Mouse (Mus musculus): ENCODE measurements around the gene Zfp36l2. TPM values are rescaled to one million over a fixed set of nuclear protein-coding genes. Genes with fewer than 3 reads are reported as not detected.
A peak's percentile ranks its signal among the peaks of the same experiment; 100 is the strongest.

The Zfp36l2 gene
- total RNA-seq, 1 experiment from 2014 or later, result 276 TPM

DNA sequence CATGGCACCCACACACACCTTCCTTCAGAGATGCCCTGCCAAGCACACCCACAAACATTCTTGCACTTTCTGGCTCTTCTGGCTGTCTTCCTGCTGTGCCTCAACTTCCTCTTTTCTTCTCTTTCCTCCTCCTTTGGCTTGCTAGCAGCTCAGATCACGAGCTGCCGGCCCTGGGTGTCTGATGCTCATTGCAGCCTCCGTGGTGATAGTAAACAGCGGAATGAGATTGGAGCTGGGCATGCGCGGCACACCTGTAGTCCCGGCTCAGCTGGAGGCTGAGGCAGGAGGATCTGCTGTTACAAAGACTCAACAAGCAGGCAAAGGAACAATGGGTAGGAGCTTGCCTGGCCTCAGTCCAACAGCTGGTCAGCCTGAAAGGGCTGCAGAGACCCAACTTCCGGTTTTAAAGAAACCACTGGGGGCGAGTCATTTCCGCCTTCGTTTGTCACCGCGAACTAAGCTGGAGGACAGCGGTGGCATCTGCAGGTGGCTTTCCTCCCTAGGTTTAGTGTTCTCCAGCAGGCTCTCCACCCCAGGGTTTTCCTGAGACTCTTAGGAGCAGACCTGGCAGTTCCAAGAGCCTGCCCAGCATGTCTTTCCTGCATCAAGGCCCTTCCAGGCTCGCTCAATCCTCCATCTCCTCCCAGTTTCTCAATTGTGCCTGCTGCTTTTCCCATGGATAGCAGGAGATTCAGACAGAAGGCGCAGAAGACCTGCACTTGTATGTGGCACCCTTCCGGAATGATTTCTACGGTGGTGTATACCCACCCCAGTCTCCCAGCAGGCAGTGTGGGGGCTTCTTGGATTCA lies 6.0 kb downstream of the Zfp36l2 start:
- peak; percentile 45 for ATAC-seq (ENCODE audit: extremely low read depth, insufficient number of reproducible peaks, low FRiP score, poor library complexity, severe bottlenecking)

DNA sequence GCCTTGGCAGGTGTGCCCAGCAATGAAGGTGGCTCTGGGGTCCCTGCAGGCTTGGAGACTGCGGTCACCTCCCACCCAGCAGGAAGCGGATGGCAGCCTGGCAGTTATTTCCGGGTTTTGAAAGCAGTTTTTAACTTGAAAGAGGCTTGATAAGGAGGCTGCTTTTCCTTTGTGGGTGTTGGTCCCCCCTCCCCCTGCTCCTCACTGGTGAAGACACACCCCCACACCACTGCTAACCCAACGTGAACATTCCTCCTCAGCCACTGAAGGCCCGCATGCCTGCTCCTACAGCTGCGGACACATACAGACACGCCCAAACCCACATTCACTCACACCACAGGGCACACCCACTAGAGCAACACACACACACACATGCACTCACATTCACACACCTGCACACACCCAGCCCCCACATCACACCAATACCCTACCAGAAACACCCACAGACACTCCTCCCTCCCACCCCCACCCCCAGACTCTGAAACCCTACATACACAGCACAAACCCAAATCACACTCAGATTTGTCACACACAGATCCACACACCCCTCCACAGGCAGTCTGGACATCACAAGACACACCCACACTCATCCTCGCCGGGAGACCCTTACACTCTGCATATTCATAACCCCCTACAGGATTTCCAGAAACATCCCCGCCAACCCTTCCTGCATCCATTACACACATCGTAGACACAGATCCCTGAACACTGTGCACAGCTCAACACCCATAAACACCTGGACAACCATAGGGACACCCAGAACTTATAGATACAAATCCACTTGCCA lies 6.8 kb downstream of the Zfp36l2 start:
- ATAC-seq (ENCODE audit: extremely low read depth, insufficient number of reproducible peaks, low FRiP score, poor library complexity, severe bottlenecking), result peak; percentile 56

DNA sequence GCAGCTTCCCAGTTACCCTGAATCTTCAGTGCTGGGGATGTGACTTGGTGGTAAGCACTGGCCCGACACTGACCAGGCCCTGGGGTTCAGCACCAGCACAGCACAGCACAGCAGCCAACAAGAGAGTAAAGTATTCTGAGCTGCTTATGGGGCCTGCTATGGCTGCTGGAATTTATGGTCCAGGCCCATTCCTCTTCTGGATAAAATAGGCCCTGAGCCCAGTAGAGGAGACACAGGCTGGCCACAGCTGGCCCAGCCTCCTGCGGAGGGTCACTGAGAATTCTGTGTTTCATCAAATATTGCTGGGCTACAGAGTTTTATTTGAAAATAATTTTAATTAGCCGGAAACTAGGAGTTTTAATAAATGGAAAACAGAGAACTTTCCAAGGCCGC lies 7.8 kb downstream of the Zfp36l2 start:
- no peak for ATAC-seq (ENCODE audit: extremely low read depth, insufficient number of reproducible peaks, low FRiP score, poor library complexity, severe bottlenecking)

- ATAC-seq (ENCODE audit: extremely low read depth, insufficient number of reproducible peaks, low FRiP score, poor library complexity, severe bottlenecking), result no peak
Observed at GRCm38 (mm10) chr17:84179026-84179972, 8.4 kb downstream of the Zfp36l2 start.

DNA sequence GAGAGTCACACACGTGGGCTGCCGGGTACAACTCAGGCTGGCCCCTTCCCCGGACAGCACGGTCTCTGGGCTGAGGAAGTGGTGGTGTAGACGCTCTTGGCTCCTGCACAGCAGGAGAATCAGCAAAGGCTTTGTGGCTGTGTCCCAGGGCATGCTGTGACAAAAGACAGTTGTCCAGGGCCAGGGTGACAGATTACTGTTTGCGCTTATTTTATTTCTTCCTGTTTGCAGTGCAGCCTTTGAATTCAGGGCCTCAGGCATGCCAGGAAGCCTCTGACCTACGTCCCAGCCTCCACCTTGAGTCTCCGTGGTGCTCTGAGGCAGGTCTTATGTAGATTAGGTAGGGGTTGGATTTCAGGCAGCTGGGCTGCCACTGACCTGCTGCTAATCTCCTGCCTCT lies 10.3 kb downstream of the Zfp36l2 start:
- ATAC-seq (ENCODE audit: extremely low read depth, insufficient number of reproducible peaks, low FRiP score, poor library complexity, severe bottlenecking), result no peak

DNA sequence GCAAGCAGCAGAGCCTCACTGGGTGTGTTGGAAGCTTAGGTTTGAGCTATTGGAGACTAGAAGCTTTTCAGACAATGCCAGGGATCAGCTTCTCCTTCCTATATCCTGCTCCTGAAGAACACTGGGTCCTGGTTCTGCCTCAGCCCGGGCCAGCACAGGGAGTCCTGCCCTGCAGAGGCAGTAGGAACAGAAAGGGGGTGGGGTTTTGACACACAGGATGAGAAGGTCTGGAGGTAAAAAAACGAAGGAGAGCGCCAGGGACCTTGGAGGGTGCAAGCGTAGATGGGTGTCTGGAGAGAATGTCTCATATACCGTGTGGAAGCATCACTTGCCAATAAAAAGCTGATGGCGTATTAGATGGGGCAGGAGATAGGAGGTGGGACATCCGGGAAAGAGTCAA lies 11.3 kb downstream of the Zfp36l2 start:
- no peak for ATAC-seq (ENCODE audit: extremely low read depth, insufficient number of reproducible peaks, low FRiP score, poor library complexity, severe bottlenecking)

DNA sequence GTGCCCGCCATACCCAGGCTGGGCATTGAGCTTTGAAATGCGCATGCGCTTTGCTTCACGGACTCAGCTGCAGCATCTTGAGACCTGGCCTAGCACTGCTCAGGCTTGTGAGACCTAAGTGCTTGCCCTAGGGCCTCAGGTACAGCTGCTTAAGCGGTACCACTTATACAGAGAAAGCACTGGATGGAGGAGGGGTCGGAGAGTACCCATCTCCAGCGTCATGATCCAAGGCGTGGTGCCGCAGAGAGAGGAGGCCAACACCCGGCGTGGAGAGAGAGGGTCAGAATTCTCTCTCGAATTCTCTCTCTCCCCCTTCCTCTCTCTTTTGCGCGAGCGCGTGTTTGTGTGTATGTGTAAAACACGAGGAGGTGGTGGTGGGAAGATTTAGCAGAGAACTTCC lies 12.6 kb downstream of the Zfp36l2 start:
- no peak for ATAC-seq (ENCODE audit: extremely low read depth, insufficient number of reproducible peaks, low FRiP score, poor library complexity, severe bottlenecking)

GRCm38 (mm10) chr17:84167377-84167776 lies 20.4 kb downstream of the Zfp36l2 start:
- peak; percentile 74 for ATAC-seq (ENCODE audit: extremely low read depth, insufficient number of reproducible peaks, low FRiP score, poor library complexity, severe bottlenecking)

DNA sequence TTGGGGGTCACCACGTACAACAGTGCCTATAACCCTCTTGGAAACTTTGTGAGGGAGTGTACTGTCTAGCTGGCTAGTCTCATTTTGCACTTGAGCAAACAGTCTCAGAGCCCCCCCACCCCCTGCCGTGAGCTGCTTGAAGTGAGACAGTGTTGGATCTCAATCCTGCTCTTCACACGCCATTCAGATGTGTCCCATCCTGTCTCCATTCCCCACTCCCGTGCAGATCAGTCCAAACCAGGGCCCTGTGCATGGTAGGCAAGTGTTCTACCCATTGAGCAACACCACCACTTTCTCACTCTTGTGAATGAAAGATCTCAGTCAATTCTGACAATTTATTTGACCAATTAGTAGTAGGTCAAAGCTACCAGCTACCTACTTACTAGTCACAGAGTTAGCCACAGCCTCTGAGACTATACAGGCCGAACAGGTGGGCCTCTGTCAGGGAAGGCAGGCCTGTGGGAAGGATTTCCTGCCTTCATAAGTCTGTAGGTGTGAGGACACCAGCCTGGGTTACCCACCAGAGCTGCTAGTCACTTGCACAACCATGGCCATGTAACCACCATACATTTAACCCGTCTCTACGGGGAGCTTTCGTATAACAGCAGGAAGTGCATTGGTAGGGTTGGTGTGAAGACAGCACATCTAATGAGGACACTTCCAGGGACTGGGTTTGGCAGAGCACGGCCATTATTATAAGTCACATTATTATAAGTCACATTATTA lies 21.4 kb downstream of the Zfp36l2 start:
- no peak for ATAC-seq (ENCODE audit: extremely low read depth, insufficient number of reproducible peaks, low FRiP score, poor library complexity, severe bottlenecking)

- ATAC-seq (ENCODE audit: extremely low read depth, insufficient number of reproducible peaks, low FRiP score, poor library complexity, severe bottlenecking), result no peak
Observed at GRCm38 (mm10) chr17:84165735-84166134, 22.0 kb downstream of the Zfp36l2 start.

DNA sequence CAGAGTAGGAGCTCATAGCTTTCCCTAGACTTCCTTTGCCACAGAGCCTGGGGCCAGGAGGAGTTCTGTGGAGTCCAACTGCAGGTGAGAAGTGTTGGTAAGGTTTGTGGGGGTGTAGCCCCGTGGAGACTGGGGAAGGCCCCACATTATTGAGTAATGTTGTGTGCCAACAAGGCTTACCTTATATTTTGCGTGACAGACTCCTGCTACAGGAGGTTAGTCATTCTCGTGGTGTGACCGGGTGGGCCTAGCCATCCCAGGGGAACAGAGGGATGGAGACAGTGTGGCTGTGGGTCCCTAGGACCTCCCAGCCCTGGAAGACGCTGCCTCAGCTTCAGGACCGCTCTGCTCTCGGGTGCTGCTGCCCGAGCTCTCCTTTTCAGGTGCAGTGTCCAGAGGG lies 23.6 kb downstream of the Zfp36l2 start:
- ATAC-seq (ENCODE audit: extremely low read depth, insufficient number of reproducible peaks, low FRiP score, poor library complexity, severe bottlenecking), result no peak

GRCm38 (mm10) chr17:84163066-84163785 lies 24.5 kb downstream of the Zfp36l2 start:
- ATAC-seq (ENCODE audit: extremely low read depth, insufficient number of reproducible peaks, low FRiP score, poor library complexity, severe bottlenecking), result no peak

- ATAC-seq (ENCODE audit: extremely low read depth, insufficient number of reproducible peaks, low FRiP score, poor library complexity, severe bottlenecking), result no peak
Observed at GRCm38 (mm10) chr17:84162211-84162760, 25.5 kb downstream of the Zfp36l2 start.

DNA sequence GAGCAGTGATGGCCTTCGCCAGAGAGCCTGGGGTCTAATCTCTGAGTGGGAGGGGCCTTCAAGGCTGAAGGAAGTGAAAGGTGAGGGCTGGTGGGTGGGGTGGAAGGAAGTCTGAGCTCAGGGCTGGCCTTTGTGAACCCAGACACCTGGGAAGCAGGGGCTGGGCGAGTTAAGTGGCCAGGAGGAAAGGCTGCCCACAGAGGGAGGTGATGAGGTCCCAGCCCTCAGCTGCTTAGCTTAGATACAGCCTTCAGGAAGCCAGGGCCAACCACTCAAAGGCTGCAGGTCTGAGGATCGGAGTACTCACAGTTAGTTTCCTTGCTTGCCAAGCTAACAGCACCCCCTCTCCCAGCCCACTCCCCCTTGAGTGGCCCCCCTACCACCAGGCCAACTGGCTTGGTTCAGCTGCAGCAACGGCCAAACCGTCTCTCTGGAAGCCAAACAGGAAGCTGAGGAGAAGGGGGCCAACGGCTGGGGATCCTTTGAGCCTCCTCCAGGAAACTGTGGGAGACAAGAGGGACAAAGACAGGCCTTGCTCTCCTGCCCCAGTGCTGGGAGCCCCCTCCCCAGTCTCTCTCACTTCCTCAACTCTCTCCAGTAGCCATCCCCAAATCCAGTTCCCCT lies 26.4 kb downstream of the Zfp36l2 start:
- peak; percentile 45; the same call in 1 of the 2 replicates for ATAC-seq (ENCODE audit: extremely low read depth, insufficient number of reproducible peaks, low FRiP score, poor library complexity, severe bottlenecking)

- ATAC-seq (ENCODE audit: extremely low read depth, insufficient number of reproducible peaks, low FRiP score, poor library complexity, severe bottlenecking), result no peak
Observed at GRCm38 (mm10) chr17:84158891-84159290, 28.9 kb downstream of the Zfp36l2 start.

- ATAC-seq (ENCODE audit: extremely low read depth, insufficient number of reproducible peaks, low FRiP score, poor library complexity, severe bottlenecking), result no peak
Observed at GRCm38 (mm10) chr17:84158461-84158795, 29.3 kb downstream of the Zfp36l2 start.

DNA sequence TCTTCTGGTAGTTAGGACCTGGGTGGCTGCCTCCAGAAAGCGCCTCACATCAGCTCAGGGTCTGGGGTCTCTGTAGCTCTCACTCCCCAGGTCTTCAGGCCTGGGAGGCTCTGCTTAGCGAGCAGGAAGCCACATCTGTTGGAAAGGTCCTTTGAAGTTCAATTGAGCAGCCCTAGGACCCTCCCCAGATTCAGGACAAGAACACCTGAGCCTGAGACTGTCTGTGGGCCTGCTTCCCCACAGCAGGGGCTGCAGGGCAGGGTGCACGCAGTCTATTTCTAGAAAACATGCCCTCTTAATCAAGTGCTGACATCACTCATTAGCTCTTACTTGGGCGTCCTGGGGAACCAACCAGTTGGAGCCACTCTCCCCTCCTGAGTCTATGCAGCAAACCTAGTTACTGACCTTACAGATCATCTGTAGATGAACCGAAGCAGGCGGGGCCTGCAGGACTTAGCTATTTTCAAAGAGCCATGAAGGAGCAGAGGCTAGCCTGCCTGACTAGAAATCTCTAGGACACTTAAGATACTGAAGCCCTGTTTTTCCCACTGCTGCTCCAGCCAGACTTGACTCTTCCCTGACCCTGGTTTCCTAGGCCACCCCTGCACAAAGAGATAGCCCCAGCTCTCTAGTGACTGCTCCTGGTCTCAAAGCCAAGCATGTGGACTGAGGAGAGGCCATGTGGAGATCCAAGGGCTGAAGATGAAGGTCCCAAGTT lies 29.8 kb downstream of the Zfp36l2 start:
- ATAC-seq (ENCODE audit: extremely low read depth, insufficient number of reproducible peaks, low FRiP score, poor library complexity, severe bottlenecking), result no peak

All from neutrophil, adult 5-6 weeks (primary cell).